Mouse (Mus musculus): ENCODE measurements around the gene Zfp975. TPM values are rescaled to one million over a fixed set of nuclear protein-coding genes. Genes with fewer than 3 reads are reported as not detected.

Gene Zfp975
- polyA plus RNA-seq, 1 experiment from 2014 or later: 9.8 TPM

Other genes with a start within 250 kb of the Zfp975 start
- not detected in 2 replicates for gene 4933421I07Rik, start 244.6 kb downstream of the Zfp975 start, polyA plus RNA-seq (2016; fragmentation: Nextera tagmentation; extraction: Ambion mirVana)
- 14.5 and 15.9 TPM in 2 replicates for gene Zfp141, start 187.0 kb downstream of the Zfp975 start, polyA plus RNA-seq (2016; fragmentation: Nextera tagmentation; extraction: Ambion mirVana)
- gene Gm21028, start 114.2 kb downstream of the Zfp975 start, polyA plus RNA-seq (2016; fragmentation: Nextera tagmentation; extraction: Ambion mirVana): not detected in 2 replicates
- gene Zfp977, start 100.2 kb downstream of the Zfp975 start, polyA plus RNA-seq (2016; fragmentation: Nextera tagmentation; extraction: Ambion mirVana): 1.7 and 1.8 TPM in 2 replicates
- 4.4 TPM in 2 replicates for gene Zfp976, start 50.2 kb downstream of the Zfp975 start, polyA plus RNA-seq (2016; fragmentation: Nextera tagmentation; extraction: Ambion mirVana)
- not detected in 2 replicates for gene Gm17067, start 34.3 kb upstream of the Zfp975 start, polyA plus RNA-seq (2016; fragmentation: Nextera tagmentation; extraction: Ambion mirVana)
- gene Vmn2r62, start 100.8 kb upstream of the Zfp975 start, polyA plus RNA-seq (2016; fragmentation: Nextera tagmentation; extraction: Ambion mirVana): not detected in 2 replicates
- not detected in 2 replicates for gene Gm2381, start 174.5 kb upstream of the Zfp975 start, polyA plus RNA-seq (2016; fragmentation: Nextera tagmentation; extraction: Ambion mirVana)
- gene Vmn2r63, start 241.1 kb upstream of the Zfp975 start, polyA plus RNA-seq (2016; fragmentation: Nextera tagmentation; extraction: Ambion mirVana): not detected in 2 replicates